Mouse (Mus musculus) forebrain, postnatal 0 days (tissue): Measurements from ENCODE around the gene Cdk2ap2. TPM values are rescaled to one million over a fixed set of nuclear protein-coding genes. Genes with fewer than 3 reads are reported as not detected.
A peak's percentile ranks its signal among the peaks of the same experiment; 100 is the strongest.
"Not testable (repeated sequence)": the region's sequence is repeated elsewhere in the genome, so short reads cannot be mapped to it uniquely, and the experiment has no call there.

Experiments
- ATAC-seq: fragments of 200-750 bp; cut with Nextera tagmentation; 2 replicates; pipeline ENCODE4 v1.8.0; 2017; ENCODE audit warnings: mild to moderate bottlenecking, moderate library complexity
- DNase-seq: peaks from one replicate; pipeline ENCODE4 v3.0.0-alpha.2; 2015
- H3K27ac ChIP-seq: fragments of 300-500 bp; sonication (generic); 2 replicates; pipeline ENCODE4 v1.5.1; 2014; ENCODE audit warnings: low read depth, mild to moderate bottlenecking, antibody characterized with exemption, low read length, moderate library complexity, mixed read lengths
- H3K27me3 ChIP-seq: fragments of 300-500 bp; sonication (generic); 2 replicates; pipeline ENCODE4 v1.6.1; 2014; ENCODE audit warnings: mild to moderate bottlenecking, low read length, mixed read lengths; ENCODE audit not compliant: insufficient read depth
- H3K36me3 ChIP-seq: fragments of 300-500 bp; sonication (generic); 2 replicates; pipeline ENCODE4 v1.6.1; 2014; ENCODE audit warnings: mild to moderate bottlenecking, moderate library complexity; ENCODE audit not compliant: insufficient read depth
- H3K4me1 ChIP-seq: fragments of 300-500 bp; sonication (generic); 2 replicates; pipeline ENCODE4 v1.6.1; 2014; ENCODE audit warnings: antibody characterized with exemption; ENCODE audit not compliant: insufficient read depth
- H3K4me2 ChIP-seq: fragments of 300-500 bp; sonication (generic); 2 replicates; pipeline ENCODE4 v1.6.1; 2014; ENCODE audit warnings: low read depth, mild to moderate bottlenecking, moderate library complexity
- H3K4me3 ChIP-seq: fragments of 300-500 bp; sonication (generic); 2 replicates; pipeline ENCODE4 v1.5.1; 2014; ENCODE audit warnings: low read depth, low read length, mixed read lengths
- H3K9ac ChIP-seq: fragments of 300-500 bp; sonication (generic); 2 replicates; pipeline ENCODE4 v1.6.1; 2014; ENCODE audit warnings: mild to moderate bottlenecking
- H3K9me3 ChIP-seq: fragments of 300-500 bp; sonication (generic); 2 replicates; pipeline ENCODE4 v1.6.1; 2016; ENCODE audit warnings: low read length
- CTCF ChIP-seq: sonication (generic); IDR thresholded peaks from 2 replicates; pipeline ENCODE4 v1.5.1; 2016; ENCODE audit warnings: antibody characterized with exemption, control low read depth, low read depth
- WGBS: fragments of 180-500 bp; shearing (Covaris S2); extraction: QIAGEN DNeasy Blood & Tissue Kit; methylation state at CpG from one replicate; pipeline ENCODE4 v1.1.7; 2014; 5-methylcytosine and 5-hydroxymethylcytosine counted together
- polyA plus RNA-seq: library from polyadenylated mRNA; unstranded; fragments of >200 nt; fragmentation: Nextera tagmentation; extraction: Ambion mirVana; gene quantifications from 2 replicates; pipeline ENCODE4 v1.2.1, GENCODE M21; 2015
- total RNA-seq: library from RNA; depleted of rRNA; stranded (reverse); fragments of >200 nt; gene quantifications from 2 replicates; pipeline ENCODE4 v1.2.3, GENCODE M21; 2014

The Cdk2ap2 gene
- total and polyA plus RNA-seq, 2 experiments from 2014 or later: 34.4 to 59.9 TPM

- Histone ChIP-seq H3K9ac (no peak overlapping the region), H3K27me3 (no peaks in the 10 kb centered on the region), H3K9me3 (no peaks in the 10 kb centered on the region), H3K4me1 (peaks cover 17% of the 10 kb centered on the region), H3K4me2 (no peak overlapping the region), H3K4me3 (no peak overlapping the region), H3K27ac (no peak overlapping the region), H3K36me3 (peaks cover 10% of the 10 kb centered on the region)
- 82% methylated on average over 7 of the region's 7 CpGs for WGBS
- no peak for ATAC-seq
- DNase-seq: no peak
- TF ChIP-seq CTCF: no peak
Measured at GRCm38 (mm10) chr19:4122411-4123370, 25.7 kb downstream of the Cdk2ap2 start.

GRCm38 (mm10) chr19:4124432-4124831 lies 27.4 kb downstream of the Cdk2ap2 start:
- 88% methylated on average over 4 of the region's 4 CpGs for WGBS
- TF ChIP-seq CTCF: no peak
- H3K4me3 ChIP-seq: no peak overlapping the region
- no peak for DNase-seq
- peaks cover 17% of the 10 kb centered on the region for H3K4me1 ChIP-seq
- H3K27me3 ChIP-seq: no peaks in the 10 kb centered on the region
- H3K36me3 ChIP-seq: peaks cover 17% of the 10 kb centered on the region
- no peak overlapping the region for H3K4me2 ChIP-seq
- ATAC-seq: no peak
- no peak overlapping the region for H3K27ac ChIP-seq
- no peaks in the 10 kb centered on the region for H3K9me3 ChIP-seq
- no peak overlapping the region for H3K9ac ChIP-seq

GRCm38 (mm10) chr19:4125268-4125667 lies 28.3 kb downstream of the Cdk2ap2 start:
- H3K4me2 ChIP-seq: peak overlapping the region; percentile 65
- H3K9me3 ChIP-seq, H3K27me3 ChIP-seq: not testable (repeated sequence)
- 8% methylated on average over 4 of the region's 4 CpGs for WGBS
- peaks cover 21% of the 10 kb centered on the region for H3K36me3 ChIP-seq
- ATAC-seq (peak; percentile 16), DNase-seq (peak; percentile 52)
- H3K4me1 ChIP-seq: peaks cover 15% of the 10 kb centered on the region
- peak overlapping the region; percentile 81 for H3K4me3 ChIP-seq
- H3K9ac ChIP-seq: peak overlapping the region; percentile 92; the same call in 1 of the 2 replicates
- H3K27ac ChIP-seq: peak overlapping the region; percentile 54; the same call in 1 of the 2 replicates

- WGBS: under 1% methylated on average over 59 of the region's 64 CpGs
- Histone ChIP-seq H3K9ac (peak within 1 kb of the TSS; percentile 92), H3K27ac (peak within 1 kb of the TSS; percentile 69), H3K27me3 (no peaks in the 10 kb centered on the region), H3K4me1 (peaks cover 9% of the 10 kb centered on the region; the same call in 1 of the 2 replicates), H3K4me2 (peak within 1 kb of the TSS; percentile 65), H3K36me3 (peaks cover 27% of the 10 kb centered on the region), H3K9me3 (no peaks in the 10 kb centered on the region), H3K4me3 (peak within 1 kb of the TSS; percentile 81)
- peak; percentile 93 for ATAC-seq
- DNase-seq: peak; percentile 98
- peak; percentile 81 for TF ChIP-seq CTCF
Measured at GRCm38 (mm10) chr19:4125741-4126696, 29.0 kb downstream of the Cdk2ap2 start, which contains the start of gene Aip. TSS of gene Aip (minus strand) at chr19:4125858.

GRCm38 (mm10) chr19:4126759-4127495 lies 29.9 kb downstream of the Cdk2ap2 start:
- H3K9me3 ChIP-seq: no peaks in the 10 kb centered on the region
- peak overlapping the region; percentile 65 for H3K4me2 ChIP-seq
- no peaks in the 10 kb centered on the region for H3K27me3 ChIP-seq
- H3K9ac ChIP-seq: peak overlapping the region; percentile 92
- DNase-seq (no peak), ATAC-seq (no peak)
- peaks cover 9% of the 10 kb centered on the region; the same call in 1 of the 2 replicates for H3K4me1 ChIP-seq
- 73% methylated on average over 7 of the region's 7 CpGs for WGBS
- peaks cover 36% of the 10 kb centered on the region for H3K36me3 ChIP-seq
- peak overlapping the region; percentile 81 for H3K4me3 ChIP-seq
- TF ChIP-seq CTCF: no peak
- H3K27ac ChIP-seq: no peak overlapping the region

GRCm38 (mm10) chr19:4129462-4129861 lies 32.5 kb downstream of the Cdk2ap2 start:
- no peak overlapping the region for H3K4me3 ChIP-seq
- no peaks in the 10 kb centered on the region for H3K27me3 ChIP-seq
- no peak for DNase-seq
- peaks cover 9% of the 10 kb centered on the region; the same call in 1 of the 2 replicates for H3K4me1 ChIP-seq
- H3K27ac ChIP-seq: no peak overlapping the region
- peaks cover 50% of the 10 kb centered on the region for H3K36me3 ChIP-seq
- no peaks in the 10 kb centered on the region for H3K9me3 ChIP-seq
- no peak overlapping the region for H3K9ac ChIP-seq
- WGBS: 95% methylated on average over 7 of the region's 7 CpGs
- no peak overlapping the region for H3K4me2 ChIP-seq
- no peak for TF ChIP-seq CTCF
- no peak for ATAC-seq
